Mouse (Mus musculus): ENCODE measurements around the gene Rnd3.

GRCm38 (mm10) chr2:51192319-51192718, 43.4 kb upstream of the Rnd3 start:
- no peak for TF ChIP-seq POLR2A (IDR thresholded peaks at IDR 0.05; ENCODE audit: borderline replicate concordance, extremely low read depth, insufficient read depth, insufficient read length, poor library complexity, severe bottlenecking)
- peak; percentile 18; the same call in 1 of the 2 replicates for TF ChIP-seq CTCF (IDR thresholded peaks at IDR 0.05; ENCODE audit: borderline replicate concordance, extremely low read depth, insufficient read depth, insufficient read length)
